In genomic region chr12:116145686-116146085, GRCm38 (mm10) we compare ENCODE assay signal across 21 mouse cellular contexts.
A peak's percentile ranks its signal among the peaks of the same experiment; 100 is the strongest.
DNase-seq lines count a peak whose midpoint lies in the region; ATAC-seq and TF ChIP-seq lines count a peak whose summit lies in the region.
"Had no signal": no experiment of that assay in that cellular context is flagged by ENCODE, and none has a peak within 500 bp of the region (broad histone marks: within the 10 kb centered on the region; RNA-seq: fewer than 3 reads in every experiment).

No protein-coding gene starts in this region.

- H3K27ac ChIP-seq in liver, embryonic 13.5 days: no peak overlapping the region
- no peak overlapping the region for H3K27ac ChIP-seq in liver, embryonic 11.5 days (ENCODE audit: low read depth, low read length)
- H3K27ac ChIP-seq in thymus, adult 2 months (ENCODE audit: control insufficient read depth, insufficient read depth, low read length): peak overlapping the region; percentile 78
- H3K27ac ChIP-seq in bone marrow, adult 2 months (ENCODE audit: control insufficient read depth, insufficient read depth, low read depth, low read length, poor library complexity): peak overlapping the region; percentile 71
- H3K27ac ChIP-seq in small intestine, adult 2 months (ENCODE audit: insufficient read depth, low read depth, low read length): peak overlapping the region; percentile 26; the same call in 1 of the 2 replicates
- no peak overlapping the region for H3K27ac ChIP-seq in kidney, embryonic 15.5 days
- H3K27ac ChIP-seq: embryonic facial prominence, embryonic 10.5 days; limb, embryonic 12.5 days; neural tube, embryonic 12.5 days had no signal

- H3K4me2 ChIP-seq in liver, embryonic 13.5 days: no peak overlapping the region
- no peak overlapping the region for H3K4me2 ChIP-seq in liver, embryonic 11.5 days
- no peak overlapping the region for H3K4me2 ChIP-seq in kidney, embryonic 15.5 days
- H3K4me2 ChIP-seq: heart, embryonic 11.5 days; limb, embryonic 12.5 days; neural tube, embryonic 12.5 days had no signal

- no peaks in the 10 kb centered on the region for H3K36me3 ChIP-seq in liver, embryonic 13.5 days
- H3K36me3 ChIP-seq in liver, embryonic 11.5 days (ENCODE audit: control insufficient read depth, insufficient read depth, low read length): no peaks in the 10 kb centered on the region
- no peaks in the 10 kb centered on the region for H3K36me3 ChIP-seq in thymus, adult 2 months (ENCODE audit: control insufficient read depth, insufficient read depth, low read length)
- no peaks in the 10 kb centered on the region for H3K36me3 ChIP-seq in small intestine, adult 2 months (ENCODE audit: control insufficient read depth, insufficient read depth, low read length)
- H3K36me3 ChIP-seq in kidney, embryonic 15.5 days: no peaks in the 10 kb centered on the region
- H3K36me3 ChIP-seq: embryonic facial prominence, embryonic 10.5 days; limb, embryonic 12.5 days; neural tube, embryonic 12.5 days had no signal

- 64% methylated on average over 1 of the region's 1 CpGs for WGBS in liver, embryonic 13.5 days (ENCODE audit: insufficient replicate concordance)
- 85% methylated on average over 1 of the region's 1 CpGs for WGBS in liver, embryonic 11.5 days
- 8% methylated on average over 1 of the region's 1 CpGs for WGBS in thymus, adult 2 months
- WGBS in bone marrow, adult 2 months: 13% methylated on average over 1 of the region's 1 CpGs
- WGBS in small intestine, adult 2 months: 88% methylated on average over 1 of the region's 1 CpGs
- WGBS in kidney, embryonic 15.5 days: 94% methylated on average over 1 of the region's 1 CpGs

- ATAC-seq in liver, embryonic 13.5 days (ENCODE audit: low read depth): 0 out of 2 replicates have a peak, but pooled peaks have one; percentile 6
- no peak for ATAC-seq in liver, embryonic 11.5 days (replicated peaks; ENCODE audit: low FRiP score)
- ATAC-seq in kidney, embryonic 15.5 days (replicated peaks; ENCODE audit: low FRiP score): no peak
- ATAC-seq: forebrain, embryonic 14.5 days; hindbrain, embryonic 16.5 days had no signal

- no peaks in the 10 kb centered on the region for H3K27me3 ChIP-seq in liver, embryonic 13.5 days
- no peaks in the 10 kb centered on the region for H3K27me3 ChIP-seq in liver, embryonic 11.5 days (replicated peaks; ENCODE audit: control insufficient read depth, insufficient read depth, low read length)
- no peaks in the 10 kb centered on the region for H3K27me3 ChIP-seq in thymus, adult 2 months (ENCODE audit: control insufficient read depth, insufficient read depth, low read length)
- H3K27me3 ChIP-seq in small intestine, adult 2 months (ENCODE audit: control insufficient read depth, insufficient read depth, low read length): no peaks in the 10 kb centered on the region
- H3K27me3 ChIP-seq in kidney, embryonic 15.5 days: no peaks in the 10 kb centered on the region
- H3K27me3 ChIP-seq: limb, embryonic 12.5 days; neural tube, embryonic 12.5 days had no signal

- no peak for DNase-seq in liver, embryonic 13.5 days
- no peak for DNase-seq in liver, embryonic 11.5 days (ENCODE audit: low spot score)
- no peak for DNase-seq in thymus, adult 2 months
- no peak for DNase-seq in thymus, adult 18-20 months
- DNase-seq in cerebellum, adult 9-11 months: no peak
- DNase-seq: cerebellum, postnatal 36 days; gastrocnemius, postnatal 36 days; kidney, adult 11 months; kidney, postnatal 25 days; layer of hippocampus, adult 9-11 months; lung, adult 2 months; right cerebral cortex, postnatal 14 days had no signal

- TF ChIP-seq POLR2A in thymus, adult 2 months (IDR thresholded peaks at IDR 0.05; ENCODE audit: control insufficient read depth, extremely low read depth, insufficient read depth, low read length, poor library complexity): no peak
- TF ChIP-seq POLR2A in bone marrow, adult 2 months (IDR thresholded peaks at IDR 0.05; ENCODE audit: borderline replicate concordance, control insufficient read depth, low read depth, low read length): no peak
- no peak for TF ChIP-seq POLR2A in small intestine, adult 2 months (IDR thresholded peaks at IDR 0.05; ENCODE audit: low read depth, low read length)

- no peaks in the 10 kb centered on the region for H3K9me3 ChIP-seq in liver, embryonic 13.5 days (replicated peaks)
- no peaks in the 10 kb centered on the region for H3K9me3 ChIP-seq in liver, embryonic 11.5 days (ENCODE audit: control insufficient read depth, low read length)
- H3K9me3 ChIP-seq in kidney, embryonic 15.5 days (replicated peaks): no peaks in the 10 kb centered on the region
- H3K9me3 ChIP-seq: embryonic facial prominence, embryonic 10.5 days; limb, embryonic 12.5 days; neural tube, embryonic 12.5 days had no signal

- no peak overlapping the region for H3K4me3 ChIP-seq in liver, embryonic 13.5 days (replicated peaks)
- H3K4me3 ChIP-seq in liver, embryonic 11.5 days (ENCODE audit: low read depth, low read length): no peak overlapping the region
- H3K4me3 ChIP-seq in thymus, adult 2 months (ENCODE audit: control insufficient read depth, insufficient read depth, low read length): no peak overlapping the region; the same call in 1 of the 2 replicates
- no peak overlapping the region for H3K4me3 ChIP-seq in bone marrow, adult 2 months (replicated peaks; ENCODE audit: control insufficient read depth, low read depth, low read length)
- H3K4me3 ChIP-seq in small intestine, adult 2 months (ENCODE audit: low read depth, low read length): no peak overlapping the region
- H3K4me3 ChIP-seq in kidney, embryonic 15.5 days (replicated peaks): no peak overlapping the region
- H3K4me3 ChIP-seq: embryonic facial prominence, embryonic 10.5 days; limb, embryonic 12.5 days; neural tube, embryonic 12.5 days had no signal

- no peak for TF ChIP-seq CTCF in thymus, adult 2 months (IDR thresholded peaks at IDR 0.05; ENCODE audit: borderline replicate concordance, control insufficient read depth, extremely low read depth, insufficient read depth, low read length, poor library complexity)
- no peak for TF ChIP-seq CTCF in bone marrow, adult 2 months (IDR thresholded peaks at IDR 0.05; ENCODE audit: control insufficient read depth, insufficient read depth, low read length)
- TF ChIP-seq CTCF in small intestine, adult 2 months (IDR thresholded peaks at IDR 0.05; ENCODE audit: extremely low read depth, insufficient read length, insufficient replicate concordance, low read depth, low read length): no peak

- no peaks in the 10 kb centered on the region for H3K4me1 ChIP-seq in liver, embryonic 13.5 days (replicated peaks)
- no peaks in the 10 kb centered on the region for H3K4me1 ChIP-seq in liver, embryonic 11.5 days (replicated peaks; ENCODE audit: control insufficient read depth, insufficient read depth, low read length)
- peaks cover 27% of the 10 kb centered on the region for H3K4me1 ChIP-seq in thymus, adult 2 months (replicated peaks; ENCODE audit: control insufficient read depth, insufficient read depth, low read length)
- peaks cover 13% of the 10 kb centered on the region for H3K4me1 ChIP-seq in bone marrow, adult 2 months (ENCODE audit: control insufficient read depth, insufficient read depth, low read length)
- H3K4me1 ChIP-seq in small intestine, adult 2 months (ENCODE audit: control insufficient read depth, insufficient read depth, insufficient read length, low read length): peaks cover 5% of the 10 kb centered on the region; the same call in 1 of the 2 replicates
- H3K4me1 ChIP-seq in kidney, embryonic 15.5 days: no peaks in the 10 kb centered on the region
- H3K4me1 ChIP-seq: limb, embryonic 12.5 days; neural tube, embryonic 12.5 days had no signal

- no peak overlapping the region for H3K9ac ChIP-seq in liver, embryonic 13.5 days
- no peak overlapping the region for H3K9ac ChIP-seq in liver, embryonic 11.5 days (ENCODE audit: low read depth, low read length)
- no peak overlapping the region for H3K9ac ChIP-seq in kidney, embryonic 15.5 days
- H3K9ac ChIP-seq: limb, embryonic 12.5 days; neural tube, embryonic 12.5 days had no signal

Comparison
In these comparisons a context has a peak if more than half of its experiments do, and no peak if none do; other contexts are left out.
1. H3K27ac ChIP-seq: peak in thymus, adult 2 months (single experiment), bone marrow, adult 2 months (single experiment) and small intestine, adult 2 months (single experiment); none in liver, embryonic 13.5 days (single experiment), liver, embryonic 11.5 days (single experiment) and kidney, embryonic 15.5 days (single experiment).